Mouse (Mus musculus) urinary bladder, postnatal 25 days (tissue): ENCODE data around the gene Thsd4.

ENCODE experiments used
- DNase-seq: peaks from one replicate; pipeline ENCODE4 v3.0.0; 2022; ENCODE audit warnings: low spot score

The Thsd4 gene

GRCm38 (mm10) chr9:60264586-60265325 lies 257.1 kb downstream of the Thsd4 start:
- no peak for DNase-seq

DNA sequence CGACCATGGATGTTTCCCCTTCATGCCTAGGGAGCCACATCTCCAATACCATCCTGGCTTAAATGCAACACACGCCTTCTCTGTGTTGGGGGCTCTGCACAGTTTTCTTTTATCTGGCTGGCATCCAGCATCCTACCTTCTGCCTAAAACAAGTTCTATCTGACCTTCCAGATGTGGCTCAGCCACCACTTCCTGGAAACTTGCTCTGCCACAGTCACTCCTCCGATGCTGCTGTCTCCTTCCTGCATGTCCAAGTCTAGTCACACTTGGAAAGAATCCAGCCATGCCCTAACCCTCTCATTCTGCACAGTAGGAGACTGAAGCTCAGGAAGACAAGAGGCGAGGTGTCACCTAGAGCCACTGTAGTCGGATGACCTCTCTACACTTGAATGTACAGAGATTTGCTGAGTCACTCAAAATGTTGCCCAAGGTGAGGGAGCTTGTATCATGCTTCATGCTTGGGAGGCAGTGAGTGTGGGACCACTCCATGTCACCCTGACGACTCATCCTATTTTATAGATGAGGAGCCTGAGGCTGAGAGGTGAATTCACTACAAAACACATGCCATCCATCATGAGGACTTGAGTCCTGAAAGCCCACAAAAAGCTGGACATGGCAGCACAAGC lies 259.2 kb downstream of the Thsd4 start:
- DNase-seq, result no peak

DNA sequence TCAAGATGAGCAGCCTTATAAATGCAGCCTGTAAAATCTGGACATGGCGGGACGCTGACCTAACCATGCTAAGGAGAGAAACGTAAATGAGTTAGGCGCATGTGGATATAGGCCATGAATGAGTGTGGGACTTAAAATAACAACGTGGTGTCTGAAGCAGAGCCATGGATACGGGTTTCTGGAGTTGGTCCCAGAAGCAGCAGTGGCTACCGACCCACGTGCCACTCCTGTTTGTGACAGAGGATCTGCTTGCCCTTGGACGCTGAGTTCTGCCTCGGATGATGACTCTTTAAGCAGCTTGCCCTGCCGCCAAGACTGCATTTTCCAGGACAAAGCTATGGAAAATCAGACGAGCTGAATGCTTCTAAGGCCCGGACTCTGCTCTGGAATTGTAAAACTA lies 262.2 kb downstream of the Thsd4 start:
- no peak for DNase-seq

DNA sequence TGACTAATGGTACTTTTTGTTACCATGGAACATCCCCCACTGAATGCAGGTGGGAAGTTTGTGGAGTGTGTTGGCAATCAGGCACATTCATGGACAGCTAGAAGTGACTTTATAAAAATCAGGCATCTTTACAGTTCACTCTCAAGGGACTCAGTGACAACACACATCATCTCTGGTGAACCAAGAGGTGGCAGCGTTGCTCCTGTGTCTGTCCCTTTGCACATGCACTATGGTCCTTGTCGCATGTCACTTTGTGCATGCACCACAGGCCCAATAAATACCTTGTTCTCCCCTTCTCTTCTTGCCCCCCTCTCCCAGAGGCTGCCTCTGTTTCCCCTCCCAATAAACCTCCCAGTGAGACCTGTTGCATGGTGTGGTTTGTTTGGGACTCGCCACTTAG lies 270.1 kb downstream of the Thsd4 start:
- no peak for DNase-seq

- DNase-seq, result no peak
Observed at GRCm38 (mm10) chr9:60250403-60250802, 271.4 kb downstream of the Thsd4 start.

DNA sequence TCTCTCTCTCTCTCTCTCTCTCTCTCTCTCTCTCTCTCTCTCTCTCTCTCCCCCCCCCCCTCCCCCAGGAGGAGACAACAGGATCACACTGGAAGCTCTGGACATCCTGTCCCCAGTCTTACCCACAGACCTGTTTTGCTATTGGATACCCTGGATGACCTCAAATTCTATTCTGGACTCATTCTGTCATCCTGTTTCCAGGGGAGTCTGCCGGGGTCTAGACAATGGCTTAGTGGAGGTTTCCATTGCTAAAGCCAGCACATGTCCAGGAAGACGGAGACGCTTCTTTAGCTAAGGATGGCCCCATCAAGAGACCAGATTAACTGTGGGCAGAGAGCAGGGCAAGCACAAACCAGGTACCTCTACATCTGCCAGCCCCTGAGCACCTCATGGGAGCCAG lies 273.8 kb downstream of the Thsd4 start:
- DNase-seq, result no peak

GRCm38 (mm10) chr9:60244943-60245342 lies 276.9 kb downstream of the Thsd4 start:
- peak; percentile 64 for DNase-seq

DNA sequence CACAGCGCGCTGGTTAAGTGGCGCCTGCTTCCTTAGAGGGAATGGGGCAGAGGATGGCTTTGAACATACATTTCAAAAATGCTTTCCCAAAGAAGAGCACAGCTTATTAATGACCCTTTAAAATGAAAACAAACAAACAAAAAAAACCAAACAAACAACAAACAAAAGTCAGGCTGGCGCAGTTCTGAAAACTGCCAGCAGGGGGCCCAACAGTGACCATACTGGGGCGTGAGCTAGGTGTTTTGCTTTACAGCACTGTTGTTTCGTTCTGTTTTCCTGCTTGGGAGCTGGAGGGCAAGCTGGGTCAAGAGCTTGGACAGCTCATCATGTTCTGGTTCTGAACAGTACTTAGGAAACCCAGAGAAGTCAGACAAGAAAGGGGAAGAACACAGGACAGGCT lies 278.3 kb downstream of the Thsd4 start:
- DNase-seq, result peak; percentile 21

GRCm38 (mm10) chr9:60237667-60238066 lies 284.2 kb downstream of the Thsd4 start:
- DNase-seq, result peak; percentile 49

DNA sequence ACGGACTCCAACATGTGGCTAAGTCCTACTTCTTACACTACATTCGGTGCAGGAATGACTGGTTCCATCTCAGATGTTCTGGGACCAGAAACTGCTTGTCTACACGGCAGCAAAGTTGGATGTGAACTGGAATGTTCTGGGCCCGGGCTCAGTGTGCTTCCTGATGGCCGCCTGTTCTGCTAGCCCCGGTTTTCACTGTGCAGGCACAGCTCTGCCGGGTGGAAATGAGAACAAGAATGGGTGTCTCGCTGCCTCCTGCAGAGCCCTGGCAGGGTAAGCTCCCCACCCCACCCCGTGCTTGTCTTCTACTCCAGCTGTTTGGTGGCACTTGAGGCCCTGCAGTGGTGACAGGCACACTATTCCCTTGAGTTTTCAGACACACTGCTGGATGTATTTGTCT lies 285.7 kb downstream of the Thsd4 start:
- no peak for DNase-seq

- no peak for DNase-seq
Observed at GRCm38 (mm10) chr9:60234233-60235115, 287.4 kb downstream of the Thsd4 start.

DNA sequence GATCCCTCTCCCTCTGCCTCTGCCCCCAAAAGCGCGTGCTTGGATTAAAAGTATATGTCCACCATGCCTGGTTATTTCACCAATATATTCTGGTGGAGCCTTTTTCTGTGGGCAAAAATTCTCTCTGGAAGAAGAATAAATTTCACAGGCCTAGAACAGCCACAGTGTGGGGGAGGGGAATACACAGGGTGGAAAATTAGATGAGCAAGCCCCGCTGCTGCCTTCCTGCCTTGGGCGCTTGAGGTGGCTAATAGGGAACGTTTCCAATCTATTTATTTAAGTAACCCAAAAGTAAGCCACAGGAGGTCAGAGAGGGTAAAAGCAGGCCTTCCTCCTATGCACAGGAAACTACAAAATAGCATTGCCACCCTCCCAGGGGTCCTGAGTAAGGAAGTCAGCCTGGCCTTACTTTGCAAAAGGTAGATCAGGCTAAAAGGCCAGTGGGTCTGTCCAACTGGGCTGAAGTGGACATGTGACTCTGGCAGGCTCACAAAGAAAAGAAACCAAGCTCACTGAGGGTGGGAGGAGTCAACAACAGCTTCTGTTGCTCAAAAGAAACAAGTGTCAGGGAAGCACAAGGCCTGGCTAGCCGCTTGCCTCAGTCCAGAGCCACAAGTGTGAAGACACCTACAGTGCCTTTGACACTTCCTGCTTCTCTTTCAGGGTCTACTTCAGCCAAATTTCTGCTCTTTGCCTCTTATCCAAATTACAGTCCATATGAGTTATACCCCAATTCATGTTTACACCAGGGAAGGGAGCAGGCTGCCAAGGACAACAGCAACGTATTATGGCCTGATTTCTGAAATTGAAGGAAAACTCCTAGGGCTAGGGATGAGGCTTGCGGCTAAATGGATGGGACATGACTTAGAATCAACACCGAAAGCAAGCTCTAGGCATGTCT lies 289.6 kb downstream of the Thsd4 start:
- DNase-seq, result no peak

GRCm38 (mm10) chr9:60229496-60229895 lies 292.4 kb downstream of the Thsd4 start:
- DNase-seq, result no peak

DNA sequence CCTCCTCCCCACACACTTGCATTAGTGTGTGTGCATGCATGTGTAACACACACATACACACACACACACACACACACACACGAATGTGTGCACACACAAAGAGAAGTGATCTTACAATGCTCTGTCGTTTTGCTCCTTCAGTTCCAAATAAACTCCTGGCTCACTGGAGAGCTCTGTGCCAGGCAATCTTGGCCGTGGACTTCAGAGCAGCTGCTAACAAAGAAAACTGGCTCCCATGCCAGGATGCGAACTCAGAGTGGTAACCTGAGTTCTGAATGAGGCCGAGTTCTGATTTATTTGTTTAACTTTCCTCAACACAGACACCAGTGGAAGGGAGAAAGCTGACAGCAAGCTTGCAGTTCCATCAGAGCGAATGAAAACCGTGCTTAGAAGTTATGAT lies 294.1 kb downstream of the Thsd4 start:
- DNase-seq, result no peak

DNA sequence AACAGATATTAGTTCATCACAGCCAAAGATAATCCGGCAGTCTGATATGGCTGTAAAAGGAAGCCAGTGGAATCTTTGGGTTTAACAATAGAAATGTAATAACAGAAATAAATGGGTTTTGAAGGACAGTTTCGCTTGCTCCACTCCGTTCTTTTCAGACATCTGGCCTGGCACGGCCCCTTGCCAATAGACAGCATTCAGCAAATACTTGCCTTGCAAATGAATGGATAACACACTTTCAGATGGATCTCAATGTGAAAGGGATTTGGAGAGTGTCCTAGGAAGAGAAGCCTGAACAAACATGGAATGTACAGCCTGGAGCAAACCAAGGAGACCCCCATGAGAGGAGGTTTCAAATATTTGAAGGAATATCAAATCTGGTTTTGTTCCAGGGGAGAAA lies 295.2 kb downstream of the Thsd4 start:
- DNase-seq, result no peak

DNA sequence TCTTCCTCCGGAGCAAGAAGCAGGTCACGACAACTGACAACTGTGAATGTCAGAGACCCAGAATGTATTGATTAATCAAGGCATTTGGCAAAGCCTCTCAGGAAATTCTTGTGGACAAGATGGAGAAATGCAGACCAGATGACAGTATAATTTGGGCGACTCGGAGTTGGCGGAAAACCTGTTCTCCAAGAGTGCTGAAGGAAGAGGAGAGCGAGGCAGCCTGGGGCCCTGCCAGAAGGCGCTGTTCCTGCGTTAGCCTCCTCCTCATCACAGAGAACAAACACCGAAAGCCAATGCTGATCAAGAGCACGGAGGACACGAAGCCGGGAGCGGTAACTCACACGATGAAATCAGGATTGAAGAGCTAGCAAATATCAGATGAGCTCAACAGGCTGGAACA lies 295.7 kb downstream of the Thsd4 start:
- no peak for DNase-seq

- DNase-seq, result no peak
Observed at GRCm38 (mm10) chr9:60225453-60225852, 296.4 kb downstream of the Thsd4 start.

DNA sequence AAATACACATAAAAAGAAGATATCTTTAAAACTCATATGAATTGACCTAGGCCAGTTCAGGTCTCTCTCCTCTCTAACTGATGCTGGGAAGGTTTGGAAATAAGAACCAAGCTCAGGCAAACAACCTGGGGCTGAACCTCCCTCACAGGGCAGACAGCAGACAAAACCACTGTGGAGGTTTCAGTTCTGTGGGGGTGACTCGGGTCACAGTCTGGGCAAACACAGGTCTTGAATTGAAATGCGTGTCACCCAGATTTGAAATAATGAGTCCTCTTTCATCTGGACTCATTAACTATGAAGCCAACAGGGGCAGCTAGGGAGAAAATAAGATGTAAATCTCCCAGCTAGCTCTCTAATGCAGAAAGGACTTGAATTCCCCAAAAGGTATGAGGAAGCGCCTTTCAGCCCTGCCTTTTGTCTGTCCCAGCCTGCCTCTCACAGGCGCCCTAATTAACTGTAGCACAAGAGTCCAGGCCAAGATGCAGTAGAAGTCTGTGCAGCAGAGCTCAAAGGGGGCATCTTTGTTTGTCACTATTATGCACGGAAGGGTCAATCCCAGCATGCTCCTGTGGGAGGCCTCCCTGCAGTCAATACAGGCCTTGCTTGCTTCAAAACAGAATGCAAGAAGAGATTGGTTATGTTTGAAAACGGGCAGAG lies 297.7 kb downstream of the Thsd4 start:
- DNase-seq, result no peak

DNA sequence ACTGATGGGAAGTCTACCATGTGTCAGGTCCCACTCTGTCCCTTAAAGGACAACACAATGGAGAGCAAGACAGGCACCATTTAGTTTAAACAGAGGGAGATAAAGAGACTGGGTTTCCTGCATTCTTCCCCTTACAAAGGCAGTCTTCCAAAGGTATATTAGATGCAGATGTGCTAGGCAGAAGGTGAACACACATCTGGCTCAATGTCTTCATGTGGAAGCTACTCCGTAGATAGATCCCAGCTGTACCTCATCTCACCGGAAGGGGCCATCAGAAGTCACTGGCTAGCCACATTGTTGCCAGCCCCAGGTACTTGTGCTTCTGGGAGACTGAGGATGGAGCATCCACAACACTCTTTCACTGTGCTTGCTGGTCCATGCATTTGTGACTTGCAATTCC lies 301.4 kb downstream of the Thsd4 start:
- DNase-seq, result no peak

DNA sequence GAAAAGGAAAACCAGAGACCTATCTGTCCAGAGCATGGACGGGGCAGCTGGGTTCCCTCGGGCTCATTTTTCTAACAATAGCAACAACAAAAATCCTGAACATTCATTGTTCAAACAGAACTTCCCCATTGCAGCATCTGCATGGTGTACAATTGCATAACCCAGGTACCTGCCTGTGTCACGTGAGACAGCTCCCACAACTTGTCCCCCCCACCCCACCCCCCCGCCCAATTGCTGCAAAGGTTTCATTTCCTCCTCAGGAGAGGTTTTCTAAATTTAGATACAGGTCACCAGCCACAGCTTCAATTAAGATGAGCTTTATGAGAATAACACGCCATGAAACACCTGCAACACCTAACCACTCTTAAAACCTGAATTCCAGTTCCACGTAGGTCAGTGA lies 303.4 kb downstream of the Thsd4 start:
- DNase-seq, result no peak

- no peak for DNase-seq
Observed at GRCm38 (mm10) chr9:60216029-60216428, 305.8 kb downstream of the Thsd4 start.
